ENCODE assay signal across 16 mouse cellular contexts in genomic region chr12:89641460-89641859, GRCm38 (mm10).
"Had no signal": no experiment of that assay in that cellular context is flagged by ENCODE, and none has a peak within 500 bp of the region (broad histone marks: within the 10 kb centered on the region; RNA-seq: fewer than 3 reads in every experiment).

No protein-coding gene starts in this region.

- H3K36me3 ChIP-seq: neural tube, embryonic 13.5 days; neural tube, embryonic 15.5 days; stomach, embryonic 15.5 days had no signal

- H3K4me2 ChIP-seq: neural tube, embryonic 13.5 days; neural tube, embryonic 15.5 days; stomach, embryonic 15.5 days had no signal

- DNase-seq: retina, postnatal 1 day; right cerebral cortex, adult 18-20 months; right cerebral cortex, postnatal 14 days; right cerebral cortex, postnatal 25 days; right cerebral cortex, postnatal 4 days; spleen, adult 18-20 months; thymus, adult 18-20 months; thymus, adult 2 months; thymus, postnatal 14 days; thymus, postnatal 25 days; thymus, postnatal 36 days; thymus, postnatal 4 days had no signal

- H3K27ac ChIP-seq: neural tube, embryonic 13.5 days; neural tube, embryonic 15.5 days; stomach, embryonic 15.5 days; stomach, postnatal 0 days had no signal

- H3K9me3 ChIP-seq: neural tube, embryonic 13.5 days; neural tube, embryonic 15.5 days; stomach, embryonic 15.5 days had no signal

- H3K27me3 ChIP-seq: neural tube, embryonic 13.5 days; neural tube, embryonic 15.5 days; stomach, embryonic 15.5 days had no signal

- H3K4me1 ChIP-seq: neural tube, embryonic 15.5 days; stomach, embryonic 15.5 days had no signal

- H3K9ac ChIP-seq: neural tube, embryonic 13.5 days; neural tube, embryonic 15.5 days; stomach, embryonic 15.5 days had no signal

- H3K4me3 ChIP-seq: neural tube, embryonic 13.5 days; neural tube, embryonic 15.5 days; stomach, embryonic 15.5 days had no signal
